Mouse (Mus musculus) lung, postnatal 0 days (tissue): ENCODE data around the gene Slc26a3.
"Not testable (repeated sequence)": the region's sequence is repeated elsewhere in the genome, so short reads cannot be mapped to it uniquely, and the experiment has no call there.

Source experiments
- CTCF ChIP-seq: IDR thresholded peaks from 2 replicates; pipeline ENCODE4 v1.5.1; 2016; ENCODE audit warnings: antibody characterized with exemption, mild to moderate bottlenecking
- EP300 ChIP-seq: IDR thresholded peaks from 2 replicates; pipeline ENCODE4 v1.6.1; 2016; ENCODE audit warnings: antibody characterized with exemption, mild to moderate bottlenecking, control low read depth

DNA sequence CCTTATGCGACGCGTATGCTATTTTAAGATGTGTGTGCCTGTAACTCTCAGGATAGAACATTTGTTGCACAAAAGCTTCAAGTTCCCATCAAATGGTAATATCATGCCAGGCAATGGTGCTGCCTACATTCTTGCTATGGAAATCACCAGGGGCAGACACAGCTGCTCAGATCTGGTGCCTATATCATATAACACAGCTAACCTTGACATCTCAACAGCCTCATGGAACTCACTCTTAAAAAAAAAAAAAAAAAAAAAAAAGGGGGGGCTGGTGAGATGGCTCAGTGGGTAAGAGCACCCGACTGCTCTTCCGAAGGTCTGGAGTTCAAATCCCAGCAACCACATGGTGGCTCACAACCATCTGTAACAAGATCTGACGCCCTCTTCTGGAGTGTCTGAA, 87.5 kb downstream of the Slc26a3 start:
- not testable (repeated sequence) for TF ChIP-seq EP300, CTCF
